Mouse (Mus musculus): ENCODE measurements around the gene Socs4.
"Not testable (repeated sequence)": the region's sequence is repeated elsewhere in the genome, so short reads cannot be mapped to it uniquely, and the experiment has no call there.

Gene Socs4

DNA sequence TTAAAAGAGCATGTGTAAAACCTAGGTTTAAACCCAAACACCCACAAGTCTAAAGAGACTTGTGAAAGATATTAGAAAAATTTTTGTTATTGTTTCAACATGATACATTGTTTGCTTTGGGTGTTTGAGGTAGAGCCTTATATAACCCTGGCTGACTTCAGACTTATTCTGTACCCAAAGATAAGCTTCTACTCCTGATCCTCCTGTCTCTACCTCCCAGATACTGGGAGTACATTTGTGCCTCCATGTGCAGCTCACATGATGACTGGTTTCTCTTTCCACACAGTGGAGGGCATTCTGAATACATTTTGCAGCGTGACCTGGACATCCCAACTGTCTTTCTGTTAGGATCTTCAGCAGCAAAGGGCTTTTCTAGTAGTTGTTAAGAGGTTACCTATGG lies 9.5 kb downstream of the Socs4 start:
- DNase-seq (ENCODE audit: low spot score in 2 of 2) = no peak

DNA sequence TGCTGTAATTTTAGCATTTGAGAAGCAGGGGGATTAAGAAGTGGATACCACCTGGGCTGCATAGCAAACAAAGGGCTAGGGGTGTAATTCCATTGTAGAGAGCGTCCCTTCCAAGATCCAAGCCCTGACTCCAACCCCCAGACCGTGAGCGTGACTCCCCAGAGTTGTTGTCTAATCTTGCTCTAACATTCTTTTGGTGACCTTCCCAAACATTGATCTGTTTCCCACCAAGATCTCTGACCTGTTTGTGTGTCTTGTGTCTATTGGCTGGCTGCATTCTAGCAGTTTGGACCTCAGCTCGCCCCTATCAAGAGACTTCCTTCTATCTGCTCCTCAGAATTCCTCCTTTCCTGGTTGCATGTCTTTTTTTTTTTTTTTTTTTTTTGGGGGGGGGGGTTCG lies 10.3 kb downstream of the Socs4 start:
- DNase-seq (ENCODE audit: low spot score in 2 of 2) = no peak

DNA sequence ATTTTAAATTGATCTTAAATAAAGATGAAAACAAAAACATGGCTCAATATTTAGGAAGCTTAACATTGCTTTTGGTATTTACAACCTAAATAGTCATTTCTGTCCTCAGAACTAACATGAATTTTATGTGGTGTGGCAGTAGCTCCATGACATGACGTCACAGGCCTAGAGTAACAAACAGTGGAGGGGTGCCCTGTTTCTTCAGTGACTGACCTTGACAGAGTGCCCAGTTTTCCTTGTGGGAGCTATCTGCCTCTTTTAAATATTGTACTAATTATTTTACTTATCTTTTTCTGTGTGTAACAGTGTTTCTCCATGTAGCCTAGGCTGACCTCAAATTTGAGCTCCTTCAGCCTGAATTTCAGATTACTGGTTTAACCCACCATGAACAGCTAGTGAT lies 15.0 kb downstream of the Socs4 start:
- no peak for DNase-seq (ENCODE audit: low spot score in 2 of 2)

DNA sequence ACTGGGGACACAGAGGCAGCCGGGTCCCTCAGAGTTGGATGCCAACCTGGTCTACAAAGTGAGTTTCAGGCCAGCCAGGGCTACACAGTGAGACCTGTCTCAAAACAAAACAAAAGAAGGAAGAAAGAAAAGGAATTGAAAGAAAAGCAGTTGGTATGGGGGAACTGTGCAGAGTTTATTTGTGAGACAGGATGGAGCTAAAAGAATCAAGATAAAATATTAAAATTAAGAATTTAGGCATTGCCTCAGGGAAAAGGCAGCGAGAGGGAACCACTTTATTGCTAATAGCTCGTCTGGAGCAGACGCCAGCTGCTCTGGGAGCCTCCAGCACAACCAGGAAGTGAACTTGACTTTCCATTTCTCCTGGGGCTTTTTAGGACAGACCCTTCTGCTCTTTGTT lies 17.4 kb downstream of the Socs4 start:
- DNase-seq (ENCODE audit: low spot score in 2 of 2) = no peak

DNA sequence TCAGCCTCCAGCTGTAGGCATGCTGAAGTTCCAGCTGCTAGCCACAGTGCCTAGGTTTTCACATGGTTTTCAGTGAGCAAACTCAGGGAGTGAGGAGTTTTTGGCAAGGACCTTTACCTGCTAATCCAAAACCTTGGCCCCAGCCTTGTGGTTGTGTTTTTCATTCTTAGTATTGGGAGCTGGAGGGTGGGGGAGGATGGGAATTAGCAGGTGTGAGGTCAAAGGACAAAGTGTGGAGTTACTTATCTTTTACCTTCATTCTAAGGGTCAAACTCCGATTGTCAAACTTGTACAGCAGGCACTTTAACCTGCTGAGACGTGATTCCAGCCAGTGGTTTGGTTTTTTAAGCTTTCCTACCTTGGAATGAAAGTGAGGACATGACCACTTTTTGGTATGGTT lies 19.5 kb downstream of the Socs4 start:
- DNase-seq (ENCODE audit: low spot score in 2 of 2) = no peak

DNA sequence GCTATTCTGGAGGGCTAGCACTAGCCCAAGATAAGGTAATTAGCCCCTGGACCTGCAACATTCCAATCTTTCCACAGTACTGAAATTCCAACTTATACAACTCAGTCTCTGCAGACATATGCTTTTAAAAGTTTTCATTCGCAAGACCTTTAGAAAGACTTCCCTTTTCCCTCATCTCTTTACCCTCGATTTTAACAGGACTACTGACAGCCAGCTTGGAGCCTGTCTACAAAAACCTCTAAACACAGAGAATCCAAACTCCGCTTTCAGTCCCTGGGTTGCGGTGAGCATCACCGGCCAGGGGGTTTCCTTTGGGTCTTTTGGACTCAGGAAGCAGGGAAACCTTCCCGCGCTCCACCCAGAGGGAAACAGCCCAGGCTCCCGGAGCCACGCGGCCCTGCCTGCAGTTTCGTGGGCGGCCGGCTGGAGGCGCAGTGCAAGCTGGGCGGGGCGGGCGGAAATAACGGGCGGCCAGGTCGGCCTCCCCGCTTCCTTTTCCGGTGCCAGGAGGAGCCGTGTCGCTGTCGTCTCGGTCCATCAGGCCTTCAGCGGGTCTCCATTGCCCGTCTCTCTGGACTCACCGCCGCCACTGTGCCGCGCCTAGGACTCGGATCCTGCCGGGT lies 21.2 kb downstream of the Socs4 start, which contains the start of gene Mapk1ip1l:
Gene Mapk1ip1l, plus strand, starts transcription at position 482 of the 623 bp plus-strand sequence.
- peak; percentile 85 to 92 for DNase-seq (ENCODE audit: low spot score in 2 of 2)

DNA sequence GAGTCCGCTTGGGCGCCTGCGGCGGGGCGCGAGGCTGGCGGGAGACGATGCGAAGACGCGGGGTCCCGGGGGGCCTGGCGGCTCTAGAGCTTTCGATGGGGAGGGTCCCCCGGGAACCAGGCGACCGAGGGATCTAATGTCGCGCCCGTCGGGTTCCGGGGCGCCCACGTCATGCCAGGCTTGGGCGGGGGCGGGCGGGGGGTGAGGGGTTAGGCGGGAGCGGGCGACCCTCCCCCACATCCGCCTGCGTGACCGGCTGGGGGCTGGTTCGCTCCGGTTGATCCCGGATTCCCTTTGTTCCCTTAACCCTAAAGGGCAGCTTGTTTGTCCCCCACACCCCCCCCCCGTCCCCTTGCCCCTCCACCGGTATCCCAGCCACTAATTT lies 21.7 kb downstream of the Socs4 start:
- DNase-seq (ENCODE audit: low spot score in 2 of 2) = no peak

DNA sequence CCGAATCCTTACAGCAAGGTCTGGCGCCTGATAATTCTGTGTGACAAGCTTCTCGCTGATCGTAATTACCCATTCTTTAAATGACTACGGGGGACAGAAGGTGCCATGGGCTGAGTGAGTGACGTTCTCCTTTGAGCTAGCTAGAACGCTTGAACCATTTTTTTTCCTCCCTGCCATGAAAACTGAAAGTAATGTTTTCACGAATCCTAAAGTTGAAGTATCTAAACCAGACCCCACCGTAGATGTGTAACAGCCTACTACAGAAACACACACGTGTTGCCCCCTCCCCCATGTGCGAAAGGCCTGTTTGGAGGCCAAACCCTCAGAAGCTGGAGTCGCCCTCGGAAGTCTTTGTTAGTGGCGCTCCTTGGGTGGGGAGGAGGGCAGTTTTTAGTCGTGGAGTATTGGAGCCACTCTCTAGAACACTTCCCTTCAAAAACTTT lies 22.1 kb downstream of the Socs4 start:
- peak in 1 of 2 experiments; percentile 16 for DNase-seq (ENCODE audit: low spot score in 2 of 2)

DNA sequence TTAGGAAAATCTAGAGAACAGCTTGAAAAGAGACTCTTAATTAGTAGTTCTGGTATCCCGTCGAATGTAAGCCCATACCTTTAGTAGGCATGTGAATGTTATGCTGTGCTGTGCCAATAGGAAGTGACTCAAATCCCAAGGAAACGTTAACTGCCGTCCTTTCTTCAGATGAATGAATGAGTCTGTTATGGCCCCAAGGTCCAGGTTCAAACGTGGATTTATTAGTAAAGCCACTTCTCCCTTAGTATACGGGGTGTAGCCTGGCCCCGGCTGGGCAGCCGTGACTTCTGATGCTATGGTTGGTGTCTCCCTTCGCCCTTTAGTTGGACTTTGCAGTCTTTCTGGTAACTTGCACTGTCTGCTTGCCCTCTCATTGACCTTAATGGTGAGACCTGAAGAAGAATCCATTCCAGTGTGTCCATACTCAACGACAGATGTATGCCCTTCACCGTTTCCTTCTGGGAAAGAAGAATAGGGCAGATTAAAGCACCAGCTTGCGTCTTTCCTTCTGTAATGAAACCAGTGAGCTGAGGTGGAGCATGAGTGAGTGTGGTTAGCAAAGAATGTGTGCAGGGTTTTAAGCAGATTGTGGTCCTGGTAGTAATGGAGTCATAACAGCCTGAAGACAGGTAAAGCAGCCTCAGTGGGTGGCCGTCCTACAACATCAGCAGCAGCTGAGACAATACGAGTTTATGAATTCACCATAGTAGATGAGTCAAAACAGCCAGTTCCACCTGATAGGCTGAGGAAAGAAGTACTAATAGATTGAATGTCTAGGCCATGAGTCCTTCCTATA lies 26.4 kb downstream of the Socs4 start:
- DNase-seq (ENCODE audit: low spot score in 2 of 2) = no peak

DNA sequence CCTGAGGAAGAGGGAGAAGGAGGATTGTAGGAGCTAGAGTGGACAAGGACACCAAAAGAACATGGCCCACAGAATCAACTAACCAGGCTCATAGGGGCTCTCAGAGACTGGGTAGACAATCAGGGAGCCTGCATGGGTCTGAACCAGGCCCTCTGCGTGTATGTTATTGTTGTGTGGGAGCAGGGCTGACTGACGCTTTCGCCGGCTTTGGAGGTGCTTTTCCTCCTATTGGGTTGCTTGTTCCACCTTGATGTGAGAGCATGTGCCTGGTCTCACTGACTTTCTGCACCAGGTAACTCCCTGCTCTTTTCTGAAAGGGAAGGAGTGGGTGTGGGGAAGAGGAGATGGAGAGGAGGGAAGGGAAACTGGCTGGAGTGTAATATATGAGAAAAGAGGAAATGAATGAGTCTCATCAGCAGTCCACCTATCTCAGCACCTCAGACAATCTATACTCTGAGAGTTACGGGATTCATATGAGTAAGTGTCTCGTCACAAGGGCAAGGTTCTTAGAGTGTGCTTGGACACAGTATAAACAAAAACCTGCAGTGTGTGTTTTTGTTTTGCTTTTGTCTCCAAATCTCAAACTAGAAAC lies 28.2 kb downstream of the Socs4 start:
- DNase-seq (ENCODE audit: low spot score in 2 of 2) = no peak

DNA sequence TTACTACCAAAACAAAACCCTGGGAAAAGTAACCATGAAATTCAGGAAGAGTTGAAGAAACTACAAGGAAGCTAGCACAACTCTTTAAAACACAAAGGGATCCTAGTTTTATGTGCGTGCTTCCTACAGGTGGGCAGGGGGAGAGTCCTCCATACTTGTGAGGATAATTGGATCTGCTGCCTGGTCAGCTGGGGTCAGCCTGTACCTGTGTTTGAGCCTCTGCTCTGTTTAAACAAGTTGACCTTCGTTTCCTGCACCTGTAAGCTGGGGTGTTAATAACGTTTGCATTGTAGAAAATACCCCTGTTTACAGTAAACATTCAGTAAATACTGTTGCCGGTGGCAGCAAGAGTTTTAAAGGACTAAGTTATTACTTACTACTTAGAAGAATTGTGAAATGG lies 29.2 kb downstream of the Socs4 start:
- DNase-seq (ENCODE audit: low spot score in 2 of 2) = no peak

DNA sequence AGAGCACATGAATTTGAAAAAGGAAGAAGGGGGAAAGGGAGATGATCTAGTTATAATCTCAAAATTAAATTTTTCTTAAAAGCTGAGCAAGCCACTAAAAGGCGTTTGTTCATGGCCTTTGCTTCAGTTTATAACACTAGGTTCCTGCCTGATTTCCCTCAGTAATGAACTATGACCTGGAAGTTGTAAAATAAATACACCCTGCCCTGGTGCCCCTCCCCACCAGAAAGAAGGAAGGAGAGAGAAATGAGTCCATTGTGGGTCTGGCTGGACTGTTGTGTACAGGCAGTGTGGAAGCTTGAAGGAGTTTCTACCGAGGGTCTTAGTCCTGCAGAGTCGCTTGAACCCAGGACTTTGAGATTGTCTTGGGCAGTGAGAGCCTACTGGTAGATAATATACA lies 30.9 kb downstream of the Socs4 start:
- no peak for DNase-seq (ENCODE audit: low spot score in 2 of 2)

DNA sequence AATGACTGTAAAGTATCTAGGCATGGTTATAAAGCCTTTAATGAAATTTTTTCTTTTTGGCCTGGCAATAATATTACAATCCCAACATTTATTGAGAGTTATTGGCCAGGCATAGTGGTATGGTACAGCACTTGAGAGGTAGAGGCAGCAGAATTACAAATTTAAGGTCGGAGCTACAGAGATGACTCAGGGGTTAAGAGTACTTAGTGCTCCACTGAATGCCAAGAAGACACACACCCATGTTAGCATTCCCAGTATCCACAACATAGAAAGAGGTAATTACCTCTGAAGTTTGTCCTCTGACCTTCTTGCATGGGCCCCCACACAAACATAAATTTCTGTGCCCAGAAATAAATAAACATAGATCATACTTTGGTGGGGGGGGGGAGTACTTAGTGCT lies 32.3 kb downstream of the Socs4 start:
- DNase-seq (ENCODE audit: low spot score in 2 of 2) = no peak

DNA sequence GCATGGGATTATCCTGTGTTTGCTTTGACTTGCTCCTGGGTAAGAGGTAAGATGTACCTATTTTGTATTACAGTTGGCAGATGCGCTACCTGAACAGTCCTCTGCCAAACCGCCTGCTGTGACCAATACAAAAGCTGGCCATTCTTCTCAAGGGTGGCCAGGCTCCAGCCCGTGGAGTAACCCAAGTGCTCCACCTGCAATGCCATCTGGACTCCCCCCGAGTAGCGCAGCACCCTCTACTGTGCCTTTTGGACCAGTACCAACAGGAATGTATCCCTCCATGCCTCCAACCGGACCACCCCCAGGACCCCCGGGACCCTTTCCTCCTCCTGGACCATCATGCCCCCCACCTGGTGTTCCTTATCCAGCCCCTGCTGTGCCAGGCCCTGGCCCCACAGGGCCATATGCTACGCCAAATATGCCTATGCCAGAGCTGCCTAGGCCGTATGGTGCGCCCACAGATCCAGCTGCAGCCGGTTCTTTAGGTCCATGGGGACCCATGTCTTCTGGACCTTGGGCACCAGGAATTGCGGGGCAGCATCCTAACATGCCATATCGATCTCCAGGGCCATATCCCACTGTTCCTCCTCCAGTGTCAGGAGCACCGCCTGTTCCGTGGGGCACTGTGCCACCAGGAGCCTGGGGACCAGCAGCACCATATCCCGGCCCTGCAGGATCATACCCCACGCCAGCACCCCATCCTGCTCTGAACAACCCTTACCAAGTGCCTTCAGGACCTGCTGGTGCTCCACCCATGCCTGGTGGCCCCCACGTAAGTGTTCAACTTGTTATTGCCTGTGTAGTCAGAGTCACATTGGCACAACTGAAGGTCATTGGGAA lies 33.8 kb downstream of the Socs4 start:
- no peak for DNase-seq (ENCODE audit: low spot score in 2 of 2)

DNA sequence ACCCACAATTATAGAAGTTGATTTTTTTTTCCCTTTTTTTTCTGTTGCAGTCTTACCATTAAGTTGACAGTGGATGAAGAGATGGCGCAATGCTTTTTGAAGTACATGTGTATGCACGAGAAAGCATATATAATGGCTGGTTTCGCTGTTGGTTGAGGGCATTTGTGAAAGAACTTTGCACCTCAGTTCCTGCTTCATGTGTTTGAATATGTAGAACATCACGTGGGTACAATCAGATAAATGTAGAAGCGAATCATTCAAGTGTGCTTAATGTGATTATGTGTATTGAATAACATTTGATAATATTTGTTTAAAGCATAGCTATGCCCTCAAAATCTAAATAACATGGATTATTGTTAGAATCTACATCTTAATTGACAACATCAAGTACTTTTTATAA lies 42.6 kb downstream of the Socs4 start:
- DNase-seq (ENCODE audit: low spot score in 2 of 2) = no peak

DNA sequence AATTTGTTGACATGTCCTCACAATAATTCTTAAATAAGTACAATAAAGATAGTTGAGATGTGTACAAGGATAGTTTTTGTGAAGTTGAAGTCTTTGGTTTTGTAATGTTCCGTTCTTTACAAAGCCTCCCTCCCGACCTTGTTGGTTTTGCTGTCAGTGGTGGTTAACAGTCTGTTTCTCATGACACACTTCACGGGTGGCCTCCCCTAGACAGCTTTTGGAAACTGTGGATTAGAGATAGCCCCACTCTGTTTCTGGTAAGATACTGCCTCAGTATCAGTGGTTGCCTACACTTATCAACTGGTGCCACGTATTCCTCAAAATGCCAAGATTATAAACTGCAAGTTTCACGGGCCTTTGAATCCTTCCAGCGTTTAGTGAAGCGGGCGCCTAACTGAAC lies 44.9 kb downstream of the Socs4 start:
- not testable (repeated sequence) for DNase-seq (ENCODE audit: low spot score in 2 of 2)

DNA sequence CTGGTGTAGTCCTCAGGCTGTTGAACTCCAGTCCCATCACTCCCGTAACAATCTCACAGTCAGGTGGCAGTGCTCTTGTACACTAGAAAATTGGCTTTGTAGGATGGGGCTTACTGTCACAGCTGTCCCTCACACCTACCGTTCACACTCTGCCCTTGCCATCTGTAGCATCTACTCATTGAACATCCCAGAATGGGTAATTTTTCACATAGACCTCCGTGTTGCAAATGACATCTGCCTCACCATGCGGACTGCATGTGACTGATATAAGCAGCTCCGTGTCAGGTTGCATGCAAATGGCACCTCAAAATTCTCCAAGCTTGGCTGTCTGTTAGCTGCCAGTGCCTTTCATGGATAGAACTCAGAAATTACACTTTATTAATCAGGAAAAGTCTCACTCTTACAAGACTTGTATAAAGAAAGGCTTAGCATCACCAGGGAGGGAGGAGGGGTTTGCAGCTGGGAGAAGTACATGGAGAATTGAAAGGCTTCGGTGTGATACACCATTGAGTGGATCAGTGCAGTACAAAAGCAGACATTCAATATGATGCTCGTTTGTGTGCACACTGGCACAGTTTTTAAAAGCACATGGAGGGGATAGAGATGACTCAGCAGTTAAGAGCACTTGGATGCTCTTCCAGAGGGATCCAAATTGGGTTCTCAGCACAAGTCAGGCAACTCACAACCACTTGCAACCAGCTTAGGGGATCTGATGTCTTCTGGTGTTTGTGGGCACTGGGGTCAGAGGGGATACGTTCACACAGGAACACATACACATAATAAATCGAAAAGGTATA lies 49.4 kb downstream of the Socs4 start:
- DNase-seq (ENCODE audit: low spot score in 2 of 2) = peak in 1 of 2 experiments; percentile 5

DNA sequence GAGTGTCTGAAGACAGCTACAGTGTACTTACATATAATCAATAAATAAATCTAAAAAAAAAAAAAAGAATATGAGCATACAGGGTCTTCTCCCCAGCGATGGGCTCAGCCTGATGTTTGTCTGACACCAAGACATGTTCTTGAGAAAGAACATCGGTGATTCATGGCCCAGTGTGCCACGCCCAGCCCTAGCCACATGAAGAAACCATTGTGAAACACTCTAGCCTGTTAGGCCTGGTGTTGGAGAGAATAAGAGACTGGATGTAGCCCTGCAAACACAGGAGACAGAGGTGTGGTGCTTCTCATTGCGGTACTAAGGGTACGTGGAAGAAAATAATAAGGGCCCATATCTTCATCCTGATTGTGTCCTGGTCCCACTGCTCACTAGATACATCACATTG lies 50.6 kb downstream of the Socs4 start:
- no peak for DNase-seq (ENCODE audit: low spot score in 2 of 2)

DNA sequence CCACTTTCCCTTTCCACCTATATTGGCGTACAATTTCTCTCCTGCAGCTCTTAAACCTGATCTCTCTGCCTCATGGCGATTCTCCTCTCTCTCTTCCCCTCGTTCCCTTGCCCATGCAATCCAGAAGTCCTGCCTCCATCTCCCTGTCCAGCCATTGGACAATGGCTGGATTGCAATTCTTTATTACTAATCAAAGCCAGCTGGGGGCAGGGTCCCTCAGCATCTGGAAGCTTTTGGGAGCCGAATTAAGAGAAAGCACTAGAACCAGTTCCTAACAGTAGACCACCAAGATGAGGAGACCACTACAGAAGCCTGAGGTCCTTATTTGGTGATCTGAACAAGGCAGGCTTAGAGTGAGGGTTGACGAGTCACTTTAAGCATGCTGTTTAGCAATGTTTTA lies 55.2 kb downstream of the Socs4 start:
- no peak for DNase-seq (ENCODE audit: low spot score in 2 of 2)

DNA sequence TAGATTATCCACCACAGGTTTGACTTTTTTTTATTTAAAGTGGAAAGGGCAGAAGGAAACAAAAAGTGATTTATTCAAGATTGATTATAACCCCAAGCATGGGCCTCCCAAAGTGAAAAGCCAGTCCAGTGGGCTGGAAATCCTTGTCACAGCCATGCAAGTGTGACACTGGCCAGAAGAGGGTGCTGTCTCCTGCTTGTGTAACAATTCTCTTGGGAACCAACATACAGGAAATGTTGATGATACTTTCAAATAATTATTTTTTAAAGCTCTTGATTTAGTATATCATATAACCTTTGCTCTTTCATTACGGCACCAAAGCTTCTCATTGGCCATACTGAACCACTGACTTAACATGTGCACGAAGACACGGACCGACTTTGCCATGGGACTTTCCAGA lies 58.1 kb downstream of the Socs4 start:
- peak; percentile 85 to 88 for DNase-seq (ENCODE audit: low spot score in 2 of 2)

DNA sequence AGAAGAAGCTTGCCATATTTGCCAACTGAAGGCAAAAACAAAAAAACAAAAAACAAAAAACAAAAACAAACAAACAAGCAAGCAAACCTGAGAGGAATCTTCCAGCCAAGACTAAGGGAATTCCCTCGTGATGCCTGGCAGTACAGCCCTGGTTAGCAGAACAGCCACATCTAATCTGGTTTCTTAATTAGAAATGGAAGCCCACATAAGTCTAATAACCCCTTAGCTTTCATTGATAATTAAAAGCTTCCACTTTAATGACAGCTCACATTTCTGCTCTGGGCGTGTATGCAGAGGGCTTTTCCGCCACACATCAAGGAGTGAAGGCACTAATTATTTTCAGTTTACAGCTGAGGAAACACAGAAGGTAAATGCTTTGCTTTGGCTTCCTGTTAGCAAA lies 58.6 kb downstream of the Socs4 start:
- no peak for DNase-seq (ENCODE audit: low spot score in 2 of 2)

Measured in right cerebral cortex, adult 2 months (tissue).